In the genomic region with DNA sequence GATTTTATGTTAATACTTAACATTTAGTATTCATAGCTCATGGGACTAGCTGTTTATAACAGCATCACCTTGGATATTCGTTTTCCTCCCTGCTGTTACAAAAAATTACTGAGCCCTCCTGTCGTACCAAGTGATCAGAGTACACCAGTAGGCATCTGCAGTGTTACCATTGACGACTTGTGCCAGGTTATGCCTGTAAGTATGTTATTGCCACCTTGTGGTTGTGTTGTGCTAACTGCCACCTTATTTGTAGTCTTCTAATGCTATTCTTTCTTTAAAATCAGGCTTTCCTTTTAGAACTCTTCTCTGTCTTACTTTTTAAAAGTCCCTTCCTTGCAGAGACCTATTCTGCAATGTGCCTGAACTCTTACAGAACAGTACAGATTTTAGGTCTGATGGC, we compare ENCODE assay signal across 9 mouse cellular contexts. TPM values are rescaled to one million over a fixed set of nuclear protein-coding genes. Genes with fewer than 3 reads are reported as not detected.
DNase-seq lines count a peak whose midpoint lies in the region; ATAC-seq and TF ChIP-seq lines count a peak whose summit lies in the region.
"Had no signal": no experiment of that assay in that cellular context is flagged by ENCODE, and none has a peak within 500 bp of the region (broad histone marks: within the 10 kb centered on the region; RNA-seq: fewer than 3 reads in every experiment).

No protein-coding gene starts in this region.

- no peak for DNase-seq in gastrocnemius, adult 2 months
- no peak for DNase-seq in gastrocnemius, adult 8-10 months (ENCODE audit: low spot score in 2 of 2)
- peak; percentile 15 for DNase-seq in lung, embryonic 14.5 days
- no peak for DNase-seq in lung, adult 2 months
- DNase-seq in NIH3T3 (ENCODE audit: low read depth): peak; percentile 30
- peak; percentile 29 for DNase-seq in naive thymus-derived CD4-positive, alpha-beta T cell, adult 2 months (ENCODE audit: low read depth)
- no peak for DNase-seq in adrenal gland, postnatal 10 days

- H3K9me3 ChIP-seq in lung, embryonic 14.5 days (ENCODE audit: low read depth, low read length): no peaks in the 10 kb centered on the region
- H3K9me3 ChIP-seq: embryonic facial prominence, embryonic 13.5 days had no signal

- no peaks in the 10 kb centered on the region for H3K36me3 ChIP-seq in lung, embryonic 14.5 days (ENCODE audit: insufficient read depth)
- H3K36me3 ChIP-seq: embryonic facial prominence, embryonic 13.5 days had no signal

- H3K9ac ChIP-seq in lung, embryonic 14.5 days: no peak overlapping the region
- H3K9ac ChIP-seq: embryonic facial prominence, embryonic 13.5 days had no signal

- peak; percentile 51 for TF ChIP-seq CTCF in gastrocnemius, adult 2 months (IDR thresholded peaks at IDR 0.05)
- peak; percentile 43 for TF ChIP-seq CTCF in lung, embryonic 14.5 days (IDR thresholded peaks at IDR 0.05; ENCODE audit: low read depth)
- TF ChIP-seq CTCF in lung, adult 2 months (IDR thresholded peaks at IDR 0.05; ENCODE audit: insufficient read depth, low read length): no peak

- intact Hi-C loops in gastrocnemius, adult 2 months (cut with DNase I): loop anchor here (5.0 kb wide), 1 partner anchor 128 kb away; a partner anchor contains a TSS

- ATAC-seq in lung, embryonic 14.5 days (ENCODE audit: insufficient read depth): no peak

- no peak overlapping the region for H3K27ac ChIP-seq in gastrocnemius, adult 2 months
- no peak overlapping the region for H3K27ac ChIP-seq in lung, embryonic 14.5 days (ENCODE audit: low read depth)
- H3K27ac ChIP-seq: embryonic facial prominence, embryonic 13.5 days had no signal

- no peaks in the 10 kb centered on the region for H3K4me1 ChIP-seq in lung, embryonic 14.5 days (ENCODE audit: insufficient read depth)
- no peaks in the 10 kb centered on the region for H3K4me1 ChIP-seq in lung, adult 2 months (ENCODE audit: control insufficient read depth, insufficient read depth, low read length)
- H3K4me1 ChIP-seq: embryonic facial prominence, embryonic 13.5 days had no signal

- 56% methylated on average over 3 of the region's 3 CpGs for WGBS in lung, embryonic 14.5 days
- 50% methylated on average over 3 of the region's 3 CpGs for WGBS in lung, adult 2 months

- no peak for TF ChIP-seq POLR2A in lung, adult 2 months (IDR thresholded peaks at IDR 0.05; ENCODE audit: borderline replicate concordance, extremely low read depth, low read depth, low read length)

- no peak overlapping the region for H3K4me3 ChIP-seq in gastrocnemius, adult 2 months
- no peak overlapping the region for H3K4me3 ChIP-seq in lung, embryonic 14.5 days (ENCODE audit: low read depth, low read length)
- H3K4me3 ChIP-seq in lung, adult 2 months (replicated peaks; ENCODE audit: extremely low read depth, low read depth, low read length): no peak overlapping the region
- H3K4me3 ChIP-seq: embryonic facial prominence, embryonic 13.5 days; myocyte had no signal

- H3K27me3 ChIP-seq in lung, embryonic 14.5 days (ENCODE audit: insufficient read depth, low read length): no peaks in the 10 kb centered on the region
- H3K27me3 ChIP-seq: embryonic facial prominence, embryonic 13.5 days had no signal

- no peak overlapping the region for H3K4me2 ChIP-seq in lung, embryonic 14.5 days
- H3K4me2 ChIP-seq: embryonic facial prominence, embryonic 13.5 days had no signal

RNA-seq across cellular contexts. Expression of a gene that starts 54.8 kb away (rescaled TPM):
- 1 to 10 TPM; 5.5 to 6.8 TPM for total RNA-seq in gastrocnemius, adult 2 months (2021)
- total RNA-seq in gastrocnemius, adult 8-10 months (2022): 1 to 10 TPM; 5.0 to 7.8 (median 6.0) TPM
- 4.8 and 5.2 TPM in 2 replicates for polyA plus RNA-seq in lung, embryonic 14.5 days (2014; fragmentation: Nextera tagmentation; extraction: Ambion mirVana)
- 0.40 and 0.57 TPM in 2 replicates for polyA plus RNA-seq in lung, adult 2 months (2012; rRNA removed)
- total RNA-seq in adrenal gland, postnatal 10 days (2021): 1 to 10 TPM; 2.4 to 2.6 TPM

Comparison
In these comparisons a context has a peak if more than half of its experiments do, and no peak if none do; other contexts are left out.
1. DNase-seq: peak in lung, embryonic 14.5 days (single experiment), NIH3T3 (single experiment) and naive thymus-derived CD4-positive, alpha-beta T cell, adult 2 months (single experiment); none in gastrocnemius, adult 2 months (single experiment), gastrocnemius, adult 8-10 months (0 of 2), lung, adult 2 months (single experiment) and adrenal gland, postnatal 10 days (single experiment).